Mouse (Mus musculus) spleen, postnatal 14 days (tissue): ENCODE measurements around the gene Nfkbil1.

ENCODE experiments used
- DNase-seq, 2 experiments: peaks; one replicate each; pipeline ENCODE4 v3.0.0; 2021 to 2022; ENCODE audit warnings: low spot score in 2 of 2

Gene Nfkbil1

DNA sequence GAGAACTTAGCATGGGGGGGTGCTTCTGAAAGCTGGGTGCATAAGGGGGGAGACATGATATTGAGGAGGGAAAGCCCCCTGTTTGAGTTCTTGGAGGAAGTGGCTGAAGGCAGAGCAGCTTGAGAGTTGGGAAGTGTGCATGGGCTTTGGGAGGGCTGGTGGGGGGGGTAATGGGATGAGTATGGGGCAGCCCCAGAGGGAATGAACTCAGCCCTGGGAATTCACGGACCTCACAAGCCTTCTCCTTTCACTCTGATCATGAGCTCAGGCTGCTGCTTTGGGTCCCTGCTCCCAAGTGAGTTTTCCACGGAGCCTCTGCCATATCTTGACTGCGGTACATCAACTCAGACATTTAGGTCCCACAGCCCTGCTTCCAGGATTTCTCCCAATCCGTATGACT lies 33.1 kb downstream of the Nfkbil1 start:
- DNase-seq: no peak

DNA sequence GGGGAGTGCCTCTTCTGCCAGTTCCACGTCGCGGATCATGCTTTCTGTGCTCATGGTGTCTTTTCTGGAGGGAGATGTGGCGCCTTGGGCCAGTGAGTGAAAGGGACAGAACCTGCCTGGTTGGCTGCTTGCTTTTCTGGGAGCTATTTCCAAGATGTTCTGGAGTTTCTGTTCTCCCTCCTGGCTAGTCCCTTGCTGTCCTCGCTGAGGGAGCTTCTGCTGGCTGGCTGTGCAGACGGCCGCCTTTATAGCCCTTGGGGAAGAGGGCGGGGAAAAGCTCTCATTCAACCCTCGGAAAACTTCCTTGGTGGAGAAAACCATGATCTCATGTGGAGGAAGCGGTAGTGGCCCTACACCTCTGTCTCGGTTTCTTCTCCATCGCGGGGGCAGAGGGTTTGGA lies 33.8 kb downstream of the Nfkbil1 start, which contains the start of gene Tnf:
TSS of gene Tnf (minus strand) at position 221 of the 400 bp plus-strand sequence.
- peak in 1 of 2 experiments; percentile 44 for DNase-seq

DNA sequence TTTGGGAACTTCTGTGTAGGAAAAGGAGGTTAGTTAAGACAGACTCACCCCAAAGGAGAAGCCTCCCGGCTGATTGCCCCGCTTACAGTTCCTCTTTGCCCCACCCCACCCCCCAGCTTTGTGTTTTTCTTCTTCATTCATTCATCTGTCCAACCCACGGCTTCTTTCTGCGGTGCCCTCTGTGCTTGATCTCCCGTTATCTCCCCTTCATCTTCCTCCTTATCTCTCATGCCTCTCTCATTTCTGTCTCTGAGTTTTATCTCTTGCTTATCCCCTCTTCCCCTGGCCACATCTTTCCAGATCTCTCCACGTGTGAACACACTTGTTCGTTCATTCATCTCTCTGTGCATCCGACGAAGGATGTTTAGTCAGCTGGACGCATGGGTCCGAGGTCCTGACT lies 34.5 kb downstream of the Nfkbil1 start:
- DNase-seq: no peak

DNA sequence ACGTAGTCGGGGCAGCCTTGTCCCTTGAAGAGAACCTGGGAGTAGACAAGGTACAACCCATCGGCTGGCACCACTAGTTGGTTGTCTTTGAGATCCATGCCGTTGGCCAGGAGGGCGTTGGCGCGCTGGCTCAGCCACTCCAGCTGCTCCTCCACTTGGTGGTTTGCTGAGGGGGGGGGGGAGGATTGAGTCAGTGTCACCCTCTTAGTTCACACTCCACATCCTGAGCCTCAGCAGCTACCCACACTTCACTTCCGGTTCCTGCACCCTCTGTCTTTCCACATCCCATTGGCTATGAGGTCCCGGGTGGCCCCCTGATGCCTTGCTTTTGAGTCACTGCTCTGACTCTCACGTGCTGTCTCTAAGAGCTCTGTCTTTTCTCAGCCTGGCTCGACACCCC lies 35.2 kb downstream of the Nfkbil1 start:
- no peak for DNase-seq

DNA sequence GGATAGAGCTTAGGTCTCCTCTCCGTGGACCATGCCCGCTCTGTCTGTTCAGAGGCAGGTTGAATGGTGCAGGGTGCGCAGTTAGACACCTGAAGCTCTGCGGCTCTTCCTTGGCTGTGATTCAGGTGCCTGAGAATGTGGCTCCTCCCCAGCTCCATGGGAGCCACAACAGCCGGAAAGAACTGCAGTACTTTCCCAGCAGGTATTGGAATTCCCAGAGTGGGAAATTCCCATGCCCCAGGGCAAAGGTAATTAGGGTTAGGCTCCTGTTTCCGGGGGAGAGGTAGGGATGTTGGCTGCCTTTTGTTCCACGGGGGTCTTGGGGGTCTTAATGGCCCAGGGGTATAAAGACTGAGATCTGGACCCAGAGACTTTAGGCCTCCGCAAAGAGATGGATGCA lies 36.6 kb downstream of the Nfkbil1 start:
- DNase-seq: no peak

DNA sequence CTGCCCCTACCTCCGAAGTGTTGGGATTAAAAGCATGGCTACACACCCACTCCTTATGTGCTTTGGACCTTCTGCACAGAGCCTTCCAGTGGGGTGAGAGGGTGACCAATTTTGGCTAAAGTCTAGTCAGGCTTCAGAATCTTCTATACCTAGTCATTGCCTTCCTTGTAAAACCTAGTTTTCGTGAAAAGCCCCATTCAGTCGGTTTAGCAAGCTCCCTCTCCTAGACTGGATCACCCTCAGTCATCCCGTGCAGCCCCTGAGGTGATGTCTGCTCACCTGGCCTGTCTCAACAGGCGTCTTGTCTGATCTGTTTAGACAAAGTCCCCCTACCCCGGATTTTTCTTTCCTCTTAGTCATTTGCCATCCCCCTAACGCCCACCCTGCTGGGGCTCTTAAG lies 37.6 kb downstream of the Nfkbil1 start:
- no peak for DNase-seq

DNA sequence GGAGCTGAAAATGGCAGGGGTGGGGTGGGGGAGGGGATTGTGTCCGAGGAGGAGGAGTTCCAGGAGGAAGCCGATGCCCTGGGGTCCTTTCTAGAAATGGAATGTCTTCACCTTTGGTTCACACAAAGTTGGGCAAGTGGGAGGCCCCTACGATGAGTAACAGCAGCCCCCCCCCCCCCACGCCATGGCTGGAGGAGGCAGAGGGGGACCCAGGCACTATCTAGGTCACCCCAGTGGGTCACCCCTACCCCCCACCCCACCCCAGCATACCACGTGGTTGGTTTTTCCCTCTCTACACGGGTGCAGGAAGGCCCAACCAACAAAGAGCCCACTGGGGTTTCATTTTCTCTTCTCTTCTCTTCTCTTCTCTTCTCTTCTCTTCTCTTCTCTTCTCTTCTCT lies 38.5 kb downstream of the Nfkbil1 start:
- no peak for DNase-seq

DNA sequence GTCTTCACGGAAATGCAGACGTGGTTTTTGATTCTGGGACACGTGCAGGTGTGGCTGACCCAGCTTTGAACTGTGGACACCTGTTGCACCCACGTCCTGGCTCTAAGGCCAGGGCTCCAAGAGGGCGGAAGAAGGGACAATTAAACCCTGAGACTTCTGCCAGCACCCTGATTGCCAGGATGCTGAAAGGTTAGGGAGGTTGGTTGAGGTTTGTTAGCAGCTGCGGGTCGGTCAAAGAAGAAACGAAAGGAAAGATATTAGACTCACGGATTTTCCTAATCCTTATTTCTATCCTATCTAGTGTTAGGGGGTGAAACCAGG lies 39.3 kb downstream of the Nfkbil1 start:
- DNase-seq: no peak

DNA sequence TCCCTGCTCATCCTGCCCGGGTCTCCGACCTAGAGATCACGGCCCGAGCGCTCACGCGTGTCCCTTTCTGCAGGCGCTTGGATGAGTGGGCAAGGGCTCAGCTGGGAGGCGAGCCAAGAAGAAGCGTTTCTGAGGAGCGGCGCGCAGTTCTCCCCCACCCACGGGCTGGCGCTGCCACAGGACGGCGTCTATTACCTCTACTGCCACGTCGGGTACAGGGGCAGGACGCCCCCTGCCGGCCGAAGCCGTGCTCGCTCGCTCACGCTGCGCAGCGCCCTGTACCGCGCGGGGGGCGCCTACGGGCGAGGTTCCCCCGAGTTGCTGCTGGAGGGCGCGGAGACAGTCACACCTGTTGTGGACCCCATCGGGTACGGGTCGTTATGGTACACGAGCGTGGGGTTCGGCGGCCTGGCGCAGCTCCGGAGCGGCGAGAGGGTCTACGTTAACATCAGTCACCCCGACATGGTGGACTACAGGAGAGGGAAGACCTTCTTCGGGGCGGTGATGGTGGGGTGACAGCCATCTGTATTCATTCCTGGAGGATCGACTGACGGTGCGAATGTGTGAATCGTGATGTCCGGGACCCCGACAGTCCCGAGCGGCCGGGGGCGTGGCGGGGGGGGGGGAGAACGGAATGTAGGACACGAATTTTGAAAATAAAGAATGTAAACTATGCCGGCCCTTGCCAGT lies 39.8 kb downstream of the Nfkbil1 start:
- DNase-seq: peak; percentile 78 to 90

DNA sequence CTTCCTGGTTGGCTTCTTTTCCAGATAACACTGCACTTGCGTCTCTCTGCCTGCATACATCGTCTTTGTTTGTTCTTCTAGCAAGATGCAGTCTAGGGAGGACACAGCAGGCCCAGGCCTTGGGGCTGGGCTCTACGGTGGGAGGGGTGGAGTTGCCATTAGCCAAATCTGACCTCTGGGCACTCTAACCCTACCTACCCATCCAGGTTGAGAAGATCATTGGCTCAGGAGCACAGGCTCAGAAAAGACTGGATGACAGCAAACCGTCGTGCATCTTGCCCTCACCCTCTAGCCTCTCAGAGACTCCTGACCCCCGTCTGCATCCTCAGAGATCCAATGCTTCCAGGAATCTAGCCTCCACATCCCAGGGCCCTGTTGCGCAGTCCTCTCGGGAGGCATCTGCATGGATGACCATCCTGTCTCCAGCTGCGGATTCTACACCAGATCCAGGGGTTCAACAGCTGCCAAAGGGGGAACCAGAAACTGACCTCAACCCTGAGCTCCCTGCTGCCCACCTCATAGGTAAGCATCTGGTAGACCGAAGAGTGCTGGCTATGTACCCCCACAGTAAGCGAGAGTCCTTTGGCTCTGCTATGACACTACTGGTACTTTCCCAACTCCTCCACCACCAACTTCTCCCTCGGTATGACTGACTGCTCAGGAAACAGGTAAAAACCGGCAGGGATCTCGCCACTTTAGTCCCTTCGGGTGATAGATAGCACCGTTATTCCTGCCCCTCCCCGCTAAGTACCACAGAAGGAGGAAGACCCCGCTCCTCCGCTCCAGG lies 40.6 kb downstream of the Nfkbil1 start:
- DNase-seq: no peak

DNA sequence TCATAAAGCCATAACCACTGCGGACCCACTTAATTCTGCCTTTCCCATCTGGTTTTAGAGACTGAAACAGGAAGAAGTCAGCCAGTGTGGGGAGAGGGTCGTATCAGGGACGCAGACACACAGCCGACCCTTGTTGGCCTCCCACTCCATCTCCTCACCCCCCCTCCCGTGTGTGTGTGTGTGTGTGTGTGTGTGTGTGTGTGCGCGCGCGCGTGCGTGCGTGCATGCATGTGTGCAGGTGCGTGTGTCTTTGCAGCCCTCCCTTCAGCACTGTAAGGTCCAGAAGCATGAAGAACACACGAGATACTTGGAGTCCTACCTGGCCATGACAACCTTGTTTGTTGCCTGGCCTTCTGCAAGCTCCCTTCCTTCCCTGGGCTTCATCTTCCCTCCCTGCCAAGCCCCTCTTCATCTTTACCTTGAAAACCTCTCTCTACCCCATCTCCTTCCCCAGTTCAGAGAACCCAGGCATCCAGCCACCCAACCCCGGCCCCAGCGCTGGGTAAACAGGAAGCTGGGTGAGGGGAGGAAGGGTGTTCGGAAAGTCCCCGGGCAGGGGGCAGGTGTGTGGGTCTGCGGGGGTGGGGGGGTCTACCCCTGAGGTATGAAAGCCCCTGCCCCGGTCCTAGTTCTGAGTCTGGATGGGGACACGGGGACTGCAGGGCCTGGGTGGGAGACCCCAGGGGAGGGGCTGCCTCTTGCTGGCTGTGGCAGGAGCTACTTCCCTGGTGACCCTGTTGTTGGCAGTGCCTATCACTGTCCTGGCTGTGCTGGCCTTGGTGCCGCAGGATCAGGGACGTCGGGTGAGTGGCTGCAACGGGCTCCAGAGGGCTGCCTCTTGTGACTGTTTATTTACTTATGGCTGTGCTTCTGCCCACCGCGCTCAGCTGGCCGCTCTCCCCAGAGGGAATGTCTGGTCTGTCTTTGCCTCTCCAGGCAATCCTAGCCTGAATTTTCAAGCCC lies 41.4 kb downstream of the Nfkbil1 start, which contains the start of gene Ltb:
TSS of gene Ltb (plus strand) at position 559 of the 963 bp plus-strand sequence.
- DNase-seq: peak; percentile 53 to 68

DNA sequence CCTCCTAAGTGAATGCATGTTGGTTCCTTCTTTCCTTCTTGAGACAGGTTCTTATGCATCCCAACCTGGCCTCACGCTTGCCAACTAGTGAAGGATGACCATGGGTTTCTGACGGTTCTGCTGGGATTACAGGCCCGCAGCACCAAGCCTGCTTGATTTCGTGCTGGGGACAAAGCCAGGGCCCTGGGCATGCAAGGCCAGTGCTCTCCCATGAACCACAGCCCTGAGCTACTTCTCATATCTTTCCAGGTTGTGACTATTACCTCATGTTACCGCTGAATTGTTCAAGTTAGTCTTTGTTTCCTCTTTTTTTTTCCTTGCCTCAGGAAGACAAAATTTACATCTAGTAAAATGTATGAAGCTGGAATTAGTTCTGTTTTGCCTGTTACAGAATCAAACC lies 42.7 kb downstream of the Nfkbil1 start:
- no peak for DNase-seq

DNA sequence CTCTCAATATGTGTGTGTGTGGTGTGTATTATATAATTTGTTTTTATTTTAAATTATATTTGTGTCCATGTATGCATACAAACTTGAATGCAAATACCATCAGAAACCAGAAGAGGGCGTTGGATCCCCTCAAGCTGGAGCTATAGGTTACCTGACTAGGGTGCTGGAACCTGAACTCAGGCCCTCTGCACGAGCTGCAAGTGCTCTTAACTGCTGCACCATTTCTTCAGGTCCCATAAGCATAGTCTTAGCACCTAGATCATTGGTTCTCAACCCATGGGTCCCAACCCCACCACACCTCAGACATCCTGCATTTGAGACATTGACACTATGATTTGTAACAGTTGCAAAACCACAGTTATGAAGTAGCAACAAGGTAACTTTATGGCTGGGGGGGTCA lies 43.9 kb downstream of the Nfkbil1 start:
- DNase-seq: no peak

DNA sequence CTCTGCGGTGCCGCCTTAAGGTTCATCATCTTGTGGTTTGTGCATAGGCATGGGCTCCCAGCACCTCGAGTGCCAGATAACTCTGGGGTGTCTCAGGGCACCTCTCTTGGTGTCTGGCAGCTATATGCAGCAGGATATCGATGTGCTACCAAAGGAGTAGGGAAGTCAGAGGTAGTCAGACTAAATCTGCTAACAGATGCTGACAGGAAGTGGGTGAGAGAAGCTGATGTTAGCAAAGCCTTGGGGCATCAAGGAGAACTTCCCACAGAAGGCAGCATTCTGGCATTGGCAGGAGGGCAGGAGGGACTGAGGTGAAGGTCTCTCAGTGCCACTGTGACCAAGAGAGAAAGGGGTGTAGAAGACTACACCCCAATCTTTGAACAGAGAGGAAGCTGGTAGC lies 45.5 kb downstream of the Nfkbil1 start:
- no peak for DNase-seq

DNA sequence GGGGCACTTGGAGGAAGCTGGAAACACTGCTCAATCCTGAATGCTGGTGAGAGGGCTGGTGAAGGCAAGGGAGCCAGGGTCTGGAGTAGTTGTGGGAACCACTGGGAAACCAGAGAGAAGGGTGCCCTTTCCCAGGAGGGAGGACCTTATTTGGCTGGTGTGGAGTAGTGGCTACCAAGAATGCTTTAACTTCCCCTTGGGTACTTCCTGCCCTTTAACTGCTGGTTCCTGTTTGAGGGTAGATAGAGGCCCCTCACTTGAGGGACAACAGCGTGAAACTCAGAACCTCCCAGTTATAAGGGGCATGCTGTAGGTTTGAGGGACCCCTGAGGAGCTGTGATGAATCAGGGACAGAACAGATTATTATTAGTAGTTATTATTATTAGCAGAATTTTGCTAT lies 46.4 kb downstream of the Nfkbil1 start:
- no peak for DNase-seq

DNA sequence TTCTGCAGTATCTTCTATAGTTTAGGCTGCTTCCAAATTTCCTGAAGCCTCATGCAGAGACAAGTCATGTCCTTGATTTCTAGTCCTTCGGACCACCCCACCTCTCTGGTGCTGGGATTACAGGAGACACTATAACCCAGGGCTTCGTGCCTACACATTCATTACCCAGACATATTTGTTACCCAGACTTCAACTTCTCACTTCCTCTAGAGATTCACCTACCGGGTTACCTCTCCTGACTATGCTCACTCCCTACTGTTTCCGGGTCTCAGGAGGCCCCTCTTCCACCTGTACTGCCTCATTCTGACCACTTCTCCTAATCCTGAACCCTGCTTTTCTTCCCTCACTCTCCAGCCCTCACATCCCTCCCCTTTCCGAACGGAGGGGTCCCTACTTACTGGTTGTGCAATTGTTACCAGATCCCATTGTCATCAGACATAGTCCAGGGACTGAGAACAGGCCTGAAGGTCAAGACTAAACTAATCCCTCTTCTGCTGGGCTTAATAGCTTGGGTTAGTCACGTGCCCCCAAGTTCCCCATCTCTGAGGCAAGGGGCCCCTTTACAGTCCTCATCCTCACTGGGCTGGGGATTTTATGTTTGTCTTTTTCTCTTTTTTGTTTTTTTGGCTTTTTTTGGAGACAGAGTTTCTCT lies 47.5 kb downstream of the Nfkbil1 start, which contains the start of gene Lst1:
TSS of gene Lst1 (minus strand) at position 481 of the 652 bp plus-strand sequence.
- no peak for DNase-seq

DNA sequence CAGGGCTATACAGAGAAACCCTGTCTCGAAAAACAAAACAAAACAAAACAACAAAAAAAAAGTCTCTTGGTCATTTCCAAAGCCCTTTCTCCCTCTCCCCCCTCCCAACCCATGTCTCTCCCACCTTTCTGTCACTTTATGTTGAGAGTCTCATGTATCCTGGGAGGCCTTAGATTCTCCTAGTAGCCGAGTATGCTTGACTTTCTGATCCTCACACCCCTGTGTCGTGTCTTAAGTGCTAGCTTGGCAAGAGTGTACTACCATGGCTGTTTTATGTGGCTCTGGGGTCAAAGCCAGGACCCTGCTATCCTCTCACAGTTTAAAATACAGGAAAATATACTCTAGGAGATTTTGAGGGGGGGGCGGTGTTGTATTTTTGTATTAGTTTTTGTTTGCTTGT lies 48.2 kb downstream of the Nfkbil1 start:
- no peak for DNase-seq

DNA sequence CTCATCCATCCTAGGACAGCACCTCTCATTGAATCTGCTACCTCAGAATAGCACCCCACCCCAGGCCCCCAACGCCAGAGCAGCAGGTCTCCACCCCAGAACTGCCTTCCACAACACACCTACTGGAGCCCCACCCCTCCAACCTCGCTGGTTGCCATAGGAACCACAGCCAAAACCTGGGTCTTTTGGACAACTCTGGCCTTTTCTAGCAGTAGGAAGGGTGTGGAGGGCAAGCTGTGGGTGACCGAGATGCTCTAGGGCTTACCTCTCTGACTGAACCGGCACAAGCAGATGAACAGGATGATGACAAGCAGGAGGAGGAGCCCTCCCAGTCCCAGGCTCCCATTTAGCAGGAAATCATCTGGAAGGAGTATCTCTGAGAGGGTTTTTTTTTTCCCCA lies 48.9 kb downstream of the Nfkbil1 start:
- DNase-seq: peak in 1 of 2 experiments; percentile 56

DNA sequence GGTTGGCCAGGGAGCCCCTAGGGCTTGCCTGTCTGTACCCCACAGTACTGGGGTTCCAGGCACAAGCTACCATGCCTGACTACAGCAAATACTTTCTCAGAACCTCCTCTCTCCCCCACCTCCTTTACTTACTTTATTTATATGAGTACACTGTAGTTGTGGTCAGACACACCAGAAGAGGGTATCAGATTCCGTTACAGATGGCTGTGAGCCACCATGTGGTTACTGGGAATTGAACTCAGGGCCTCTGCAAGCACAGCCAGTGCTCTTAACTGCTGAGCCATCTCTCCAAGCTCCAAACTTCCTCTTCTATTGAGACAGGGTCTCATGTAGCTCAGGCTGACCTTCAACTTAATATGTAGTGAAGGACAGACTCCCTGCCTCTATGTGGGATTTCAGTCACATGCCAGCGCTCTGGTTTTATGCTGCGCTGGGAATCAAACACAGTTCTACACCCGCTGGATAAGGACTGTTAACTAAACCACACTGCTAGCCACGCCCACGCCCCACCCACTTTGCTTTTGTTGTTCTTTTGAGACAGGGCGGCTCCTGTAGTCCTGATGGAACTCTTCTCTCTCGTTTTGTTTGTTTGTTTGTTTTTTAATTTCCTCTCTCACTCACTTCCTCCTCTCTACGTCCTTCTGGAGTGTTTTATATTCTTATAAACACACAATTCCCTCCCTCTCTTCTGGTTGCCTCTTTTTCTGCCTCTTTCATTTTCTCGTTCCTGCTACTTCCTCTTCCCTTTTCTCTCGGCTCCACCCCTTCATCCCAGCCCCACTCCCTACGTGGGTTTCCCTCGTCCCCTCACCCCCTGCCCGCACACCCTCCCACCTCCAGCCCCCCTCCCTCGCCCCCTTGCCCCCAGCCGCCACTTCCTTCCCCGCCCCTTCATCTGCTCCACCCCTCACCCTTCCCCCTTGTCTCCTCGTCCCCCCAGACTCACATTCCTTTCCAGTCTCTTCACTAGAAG lies 49.7 kb downstream of the Nfkbil1 start:
- peak in 1 of 2 experiments; percentile 76 for DNase-seq

DNA sequence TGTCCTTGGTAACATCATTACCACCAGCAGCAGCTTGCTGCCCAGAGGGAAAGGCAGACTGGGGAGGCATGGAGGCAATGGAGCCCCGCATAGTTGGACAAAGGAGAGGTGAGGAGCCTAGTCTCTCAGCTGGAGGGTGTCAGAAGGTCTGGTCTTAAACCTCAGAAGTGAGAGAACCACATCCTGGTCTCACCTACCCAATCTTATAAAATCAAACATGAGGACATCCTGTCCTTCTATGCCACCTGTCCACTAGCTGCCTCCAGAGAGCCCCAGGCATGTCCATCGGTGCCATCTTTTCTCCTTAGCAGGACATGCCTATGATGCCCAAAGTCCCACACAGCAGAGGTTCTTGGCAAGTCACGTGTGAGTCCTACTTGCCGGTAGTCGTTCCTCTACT lies 55.5 kb downstream of the Nfkbil1 start:
- no peak for DNase-seq
